Mouse (Mus musculus) ovary, adult 18-20 months (tissue): ENCODE measurements at regions not wholly inside any gene's neighbourhood (a gene's known extent, or its start where the extent isn't known, plus 50 kb on each side); places are given as distances from the start of the nearest gene placed in this dataset.

Experiments used
- DNase-seq: peaks from one replicate; pipeline ENCODE4 v3.0.0; 2022; ENCODE audit warnings: low spot score, mixed read lengths

DNA sequence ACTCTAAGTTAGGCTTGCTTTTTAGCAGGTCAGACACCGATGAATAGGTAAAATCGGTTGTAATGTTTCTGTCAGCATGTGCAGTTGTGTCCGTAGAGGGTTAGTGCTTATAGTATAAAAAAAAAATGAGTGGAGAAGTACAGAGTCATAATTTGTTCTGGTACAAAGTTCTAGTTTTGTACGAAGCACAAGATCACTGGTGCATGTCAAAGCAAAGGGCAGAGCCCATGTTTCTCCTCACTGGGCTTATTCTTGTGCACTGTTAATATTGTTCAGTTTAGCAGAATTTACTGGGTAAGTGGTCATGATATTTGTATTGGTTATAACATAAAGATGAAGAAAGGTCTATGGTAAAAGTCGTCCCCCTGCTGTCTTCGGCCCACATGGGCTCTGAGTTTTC, 330.4 kb upstream of the Fam241a start:
- DNase-seq, result no peak

DNA sequence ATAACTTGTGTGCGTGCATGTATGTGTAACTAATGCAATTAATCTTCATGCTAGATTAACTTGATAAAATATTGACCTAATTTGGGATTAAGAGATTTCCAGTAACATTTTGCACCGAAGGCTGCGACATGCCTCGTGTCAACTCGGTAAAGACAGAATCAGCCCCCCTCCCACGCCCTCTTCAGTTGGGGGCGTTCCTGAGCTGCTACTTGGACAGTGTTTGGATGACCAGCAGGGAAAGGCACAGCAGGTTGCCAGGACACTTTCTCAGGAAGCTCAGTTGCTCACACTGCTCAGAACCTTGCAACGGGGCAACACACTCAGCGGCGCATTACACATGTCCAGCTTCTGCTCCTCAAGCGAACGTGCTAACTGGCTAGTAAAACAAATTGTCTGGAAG, 326.2 kb upstream of the Fam241a start:
- DNase-seq, result no peak

DNA sequence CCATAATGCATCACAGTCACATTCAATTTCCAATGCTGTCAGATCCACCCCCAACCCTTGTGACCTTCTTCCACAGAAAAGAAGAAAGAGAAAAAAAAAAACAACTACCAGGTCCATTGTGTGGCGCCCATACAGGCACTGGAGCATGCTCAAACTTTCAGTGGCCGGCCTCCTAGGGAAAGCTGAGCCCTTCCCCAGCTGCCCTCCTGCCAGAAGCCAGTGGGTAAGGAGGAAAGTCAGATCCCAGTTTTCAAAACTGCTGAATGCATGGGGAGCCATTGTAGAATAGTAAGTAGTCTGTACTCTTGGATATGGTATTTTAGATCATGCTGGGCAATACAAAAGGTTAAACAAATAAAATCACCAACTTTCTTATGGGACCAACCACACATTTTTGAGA, 325.5 kb upstream of the Fam241a start:
- no peak for DNase-seq

DNA sequence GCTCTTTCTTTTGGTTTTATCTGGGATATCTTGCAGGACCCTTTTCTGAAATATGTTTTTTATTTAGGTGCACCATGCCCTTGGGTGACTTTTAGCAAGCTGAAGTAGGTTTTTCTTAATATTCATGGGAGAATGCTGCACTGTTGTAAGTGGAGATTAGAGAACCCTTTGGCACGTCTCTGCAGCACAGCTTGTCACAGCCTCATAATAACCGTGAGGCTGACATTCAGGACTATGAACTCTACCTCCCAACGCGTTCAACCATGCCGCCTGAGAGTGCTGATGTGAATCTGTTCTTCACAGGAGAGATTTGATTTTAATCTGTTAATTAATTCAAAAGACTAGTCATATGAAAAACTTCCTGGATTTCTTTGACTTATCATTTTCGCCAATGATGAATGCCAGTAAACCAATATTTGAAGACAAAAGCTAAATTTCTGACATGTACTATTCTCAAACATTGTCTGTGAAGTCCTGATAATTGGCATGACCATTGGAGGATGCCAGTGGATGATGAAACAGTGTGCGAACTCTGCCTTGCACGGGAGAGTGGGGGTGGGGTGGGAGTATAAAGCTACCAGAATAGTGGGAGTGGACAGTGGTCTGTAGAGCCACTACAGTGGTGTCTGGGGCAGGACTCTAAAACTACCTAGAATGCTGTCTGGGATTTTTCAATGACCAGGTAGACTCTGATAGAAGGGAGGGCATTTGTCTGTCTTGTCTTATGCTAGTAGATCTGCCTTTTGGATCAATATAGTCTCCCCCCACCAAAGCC, 324.8 kb upstream of the Fam241a start:
- no peak for DNase-seq

DNA sequence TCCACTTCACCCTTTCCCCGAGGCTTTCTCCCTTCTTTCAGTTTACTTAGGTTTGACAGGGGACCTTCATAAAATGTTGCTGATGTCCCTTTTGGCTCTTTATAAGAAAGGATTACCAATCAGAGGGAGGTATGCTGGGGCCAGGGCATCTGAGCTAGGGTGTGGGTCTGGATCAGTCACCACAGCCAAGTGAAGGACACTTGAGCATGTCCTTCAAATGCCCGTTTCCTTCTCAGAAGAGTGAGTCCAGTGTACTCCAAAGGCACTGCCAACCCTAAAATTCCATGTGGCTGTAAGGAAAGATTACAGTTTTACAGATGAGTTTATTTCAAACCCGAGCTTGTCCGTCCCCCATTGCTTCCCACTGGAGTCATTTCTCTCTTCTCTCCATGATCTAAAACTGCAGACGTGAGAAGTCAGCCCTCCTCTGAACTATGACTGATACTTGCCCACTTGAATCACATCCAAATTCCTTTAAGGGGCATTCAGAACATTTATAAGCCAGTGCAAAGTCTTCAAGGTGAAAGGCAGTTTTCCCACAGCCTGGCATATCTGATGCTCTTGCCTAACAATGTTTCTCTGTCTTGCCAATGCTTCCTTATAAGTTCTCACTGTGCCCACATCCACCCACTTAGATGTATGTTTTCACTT, 321.8 kb upstream of the Fam241a start:
- DNase-seq, result no peak

DNA sequence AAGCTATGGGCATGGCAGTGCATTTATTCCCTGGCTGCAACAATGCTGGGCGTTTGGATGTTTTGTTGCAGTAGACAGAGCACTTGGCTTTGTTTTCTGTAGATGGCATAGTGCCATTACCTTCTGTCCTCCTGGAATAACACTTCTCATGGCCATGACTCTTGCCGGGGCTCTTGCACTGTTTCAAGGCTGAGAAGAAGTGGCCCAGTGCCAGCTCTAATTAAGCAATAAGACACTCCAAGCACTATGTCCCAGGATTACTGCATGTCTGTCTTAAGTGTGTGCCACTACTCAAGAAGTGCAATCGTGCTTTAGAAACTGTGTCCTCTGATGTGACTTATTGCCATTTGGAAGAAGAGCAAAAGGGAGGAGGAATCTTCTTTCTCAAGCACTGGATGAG, 316.1 kb upstream of the Fam241a start:
- peak; percentile 75 for DNase-seq

DNA sequence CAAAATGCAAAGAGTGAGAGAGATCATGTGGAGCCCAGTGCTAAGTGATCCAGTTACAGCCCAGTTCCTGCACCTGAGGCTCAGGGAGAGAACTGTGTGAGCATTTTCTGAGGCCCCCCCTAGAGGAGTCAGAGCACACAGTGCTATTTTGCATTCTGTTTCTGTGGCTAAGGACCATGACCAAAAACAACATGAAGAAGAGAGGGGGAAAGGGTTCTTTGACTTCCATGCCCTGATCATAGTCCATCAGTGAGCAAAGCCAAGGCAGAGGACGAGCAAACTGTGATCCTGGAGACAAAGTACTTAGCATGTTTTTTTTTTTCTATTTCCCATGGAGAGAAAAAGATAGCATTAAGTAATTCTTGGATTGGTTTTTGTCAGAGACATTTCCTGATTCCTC, 314.5 kb upstream of the Fam241a start:
- DNase-seq, result no peak

DNA sequence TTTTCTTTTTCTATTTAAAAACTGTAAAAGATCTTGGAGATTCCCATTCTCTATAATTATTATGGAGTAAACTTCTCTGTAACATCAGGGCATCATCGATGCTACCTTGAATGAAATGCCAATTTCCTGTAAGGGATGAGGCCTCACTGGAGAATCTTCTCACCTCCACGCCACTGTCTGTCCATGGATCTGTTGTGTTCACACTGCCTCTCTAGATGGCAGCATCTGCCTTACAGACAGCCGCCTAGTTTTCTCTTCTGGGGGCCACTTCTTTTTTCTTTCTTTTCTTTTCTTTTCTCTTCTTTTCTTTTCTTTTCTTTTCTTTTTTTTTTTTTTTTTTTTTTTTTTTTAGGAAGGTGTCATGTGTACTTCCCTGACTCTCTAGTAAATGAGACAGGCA, 310.8 kb upstream of the Fam241a start:
- no peak for DNase-seq

DNA sequence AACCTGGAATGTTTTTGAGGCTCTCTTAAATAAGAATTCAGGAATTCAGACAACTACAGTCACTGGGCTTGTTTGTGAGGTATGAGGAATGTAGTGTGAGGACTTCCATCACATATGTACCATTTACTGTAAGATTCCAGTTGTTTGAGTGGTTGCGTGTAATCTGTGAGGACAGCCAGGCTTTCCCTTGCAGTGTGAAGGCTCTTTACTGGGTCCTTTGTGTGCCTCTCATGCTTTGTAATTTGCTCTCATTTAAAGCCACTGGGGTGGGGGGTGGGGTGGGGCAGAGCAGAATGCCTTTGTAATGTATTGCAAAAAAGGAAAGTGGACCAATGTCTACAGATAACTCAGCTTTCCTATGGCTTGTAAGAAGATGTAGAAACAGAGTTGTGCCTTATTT, 310.4 kb upstream of the Fam241a start:
- no peak for DNase-seq

DNA sequence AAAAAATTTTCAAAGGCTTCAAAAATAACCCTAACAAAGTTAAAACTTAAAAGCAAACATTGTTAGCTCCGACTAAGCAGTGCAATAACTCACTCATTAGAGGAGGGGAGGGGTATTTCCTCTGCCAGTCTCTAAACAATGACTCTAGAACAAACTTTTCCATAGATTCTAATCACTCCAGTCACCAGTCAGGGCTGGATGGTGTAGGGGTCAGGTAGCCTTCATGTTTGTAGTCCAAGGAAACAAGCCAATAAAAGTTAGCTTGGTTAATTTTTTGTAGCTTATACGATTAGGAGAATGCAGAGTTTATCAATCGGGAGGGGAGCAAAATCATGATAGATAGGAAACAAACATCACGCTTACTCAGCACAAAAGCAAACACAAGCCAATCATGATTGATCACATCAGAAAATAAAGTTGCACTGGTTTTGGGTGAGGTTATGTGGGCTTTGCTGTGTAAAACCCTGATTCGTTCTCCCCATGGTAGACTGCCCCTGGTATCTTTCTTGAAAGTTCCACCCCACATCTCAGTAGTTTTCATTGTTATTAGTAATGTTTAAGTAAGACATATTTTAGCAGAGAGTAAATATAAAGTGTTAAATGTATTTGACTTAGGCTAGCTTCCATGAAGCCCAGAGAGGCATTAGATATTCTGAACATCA, 304.6 kb upstream of the Fam241a start:
- no peak for DNase-seq

DNA sequence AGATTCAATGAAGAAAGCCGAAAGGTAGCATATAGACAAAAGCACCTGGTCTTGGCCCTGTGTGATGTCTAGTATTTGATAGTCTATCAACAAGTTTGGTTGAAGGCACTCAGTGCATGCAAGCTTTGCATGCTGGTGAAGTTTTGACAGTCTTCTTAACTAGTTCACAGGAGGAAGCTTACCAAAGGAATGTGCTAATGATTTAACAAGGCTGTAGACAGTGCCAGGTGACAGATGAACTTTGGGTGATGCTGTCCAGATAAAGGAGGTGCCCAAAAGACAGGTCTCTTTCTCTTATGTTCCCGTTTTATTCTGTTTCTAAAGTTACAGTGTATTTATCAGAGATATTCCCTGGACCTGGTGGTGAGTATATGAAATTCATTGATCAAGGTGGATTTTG, 303.3 kb upstream of the Fam241a start:
- DNase-seq, result no peak

DNA sequence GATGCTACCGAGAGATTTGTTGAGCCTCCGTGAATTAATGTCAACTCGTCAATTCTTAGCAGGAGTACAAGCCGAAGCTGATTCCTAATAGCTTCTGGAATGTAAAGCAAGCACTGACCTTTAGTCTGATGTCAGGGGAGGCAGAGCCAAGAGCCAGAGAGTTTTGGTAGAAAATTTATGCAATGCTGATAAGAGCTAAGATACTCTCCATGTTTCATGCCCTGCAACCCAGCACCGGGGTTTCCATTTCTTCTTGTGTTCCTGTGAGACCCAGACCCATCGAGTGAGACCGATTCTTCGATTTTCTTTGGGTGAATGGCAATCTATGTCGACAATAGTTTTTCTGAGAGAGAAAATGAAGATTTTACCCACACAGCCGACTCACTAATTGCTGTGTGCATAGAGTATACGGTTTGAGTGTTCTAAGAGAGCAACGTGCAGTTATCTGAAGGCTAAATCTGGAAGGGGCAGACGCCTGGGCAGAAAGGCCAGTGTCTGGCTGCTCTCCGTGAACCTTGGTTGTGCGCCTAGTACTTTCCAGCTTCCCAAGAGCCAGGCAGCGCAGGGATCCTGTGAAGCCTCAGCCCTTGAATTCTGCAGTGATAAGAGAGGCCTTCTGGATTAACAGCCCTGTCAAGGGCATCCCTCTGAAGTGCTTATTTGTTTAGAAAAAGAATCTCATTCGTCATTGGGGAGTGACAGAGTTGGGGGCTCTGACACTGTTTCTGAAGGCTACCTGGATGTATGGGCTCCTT, 296.1 kb upstream of the Fam241a start:
- peak; percentile 63 for DNase-seq

DNA sequence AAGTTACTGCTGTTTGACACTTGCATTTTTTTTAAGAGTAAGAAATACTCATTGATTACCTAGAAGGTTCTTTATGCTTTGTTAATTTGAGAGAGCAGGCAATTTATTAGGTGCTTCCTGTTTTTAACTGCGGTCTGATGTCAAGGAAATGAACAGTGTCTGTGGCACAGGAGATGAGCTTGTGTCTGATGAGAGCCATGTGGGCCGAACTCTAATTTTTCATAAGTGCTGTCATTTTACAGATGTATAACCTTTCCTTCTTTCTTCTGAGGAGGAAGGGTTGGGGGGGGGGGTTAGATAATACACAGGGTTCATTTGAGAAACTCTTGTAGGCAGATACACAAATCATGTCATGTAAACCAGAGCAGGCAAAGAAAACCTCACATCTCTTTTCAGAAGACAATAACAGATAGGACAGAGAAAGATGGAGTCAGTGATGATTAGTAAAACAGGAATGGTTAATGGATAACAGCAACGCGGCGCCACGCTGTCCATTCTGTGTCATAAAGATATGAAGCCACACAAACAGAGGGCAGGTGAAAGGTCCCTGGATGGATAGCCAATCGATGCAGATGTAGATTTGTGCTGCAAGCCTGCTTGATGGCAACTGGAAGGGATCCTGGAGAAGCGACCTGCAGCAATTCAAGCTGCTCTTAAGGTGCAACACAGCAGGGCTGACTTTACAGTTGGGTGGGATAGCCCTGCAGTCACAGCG, 291.4 kb upstream of the Fam241a start:
- no peak for DNase-seq

DNA sequence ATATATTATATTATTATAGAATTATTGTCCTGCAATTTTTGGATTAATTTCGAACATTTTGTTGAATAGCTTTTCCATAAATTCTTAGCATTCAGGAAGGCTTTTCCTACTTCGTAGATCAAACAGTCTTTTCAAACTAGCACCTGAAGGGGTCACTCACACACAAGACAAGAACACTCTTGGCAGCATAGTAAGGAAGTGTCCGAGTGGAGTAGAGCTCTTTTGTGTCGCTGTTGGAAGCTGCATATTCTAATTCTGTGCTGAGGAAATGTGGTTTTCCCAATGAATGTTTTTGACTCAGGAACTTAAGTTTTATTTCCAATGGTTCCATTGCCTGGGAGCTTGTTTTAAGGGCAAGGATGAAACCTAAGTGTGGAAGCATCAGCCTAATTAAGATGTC, 290.2 kb upstream of the Fam241a start:
- DNase-seq, result no peak

DNA sequence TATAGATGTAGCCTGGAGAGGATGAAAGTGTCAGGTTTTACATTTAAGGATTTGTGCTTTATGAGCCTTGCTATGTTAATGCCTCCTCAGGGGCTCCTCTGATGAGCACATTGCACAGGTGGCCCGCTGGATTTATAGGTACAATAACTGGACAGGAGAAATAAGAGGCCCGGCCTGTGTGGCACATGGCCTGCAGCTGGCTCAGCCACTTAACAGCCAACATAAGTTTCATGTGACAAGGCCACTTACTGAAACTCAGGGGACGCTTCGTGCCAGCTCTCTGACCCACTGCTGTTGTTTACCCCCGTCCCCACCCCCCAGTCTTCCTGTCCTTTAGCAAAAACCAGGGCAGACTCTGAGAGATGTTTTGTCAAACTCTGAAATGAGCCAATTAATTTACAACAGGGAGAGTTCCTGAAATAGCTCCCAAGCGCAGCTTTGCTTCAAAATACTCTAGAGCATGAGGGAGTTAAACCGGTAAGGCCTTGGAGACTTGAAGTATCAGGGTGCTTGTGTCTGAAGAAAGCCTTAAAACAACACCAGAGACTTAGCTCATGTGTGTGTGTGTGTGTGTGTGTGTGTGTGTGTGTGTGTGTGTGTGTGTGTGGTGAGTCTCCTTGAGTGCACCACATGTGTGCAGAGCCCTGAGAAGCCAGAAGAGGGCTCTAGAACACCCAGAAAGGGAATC, 285.2 kb upstream of the Fam241a start:
- DNase-seq, result no peak

DNA sequence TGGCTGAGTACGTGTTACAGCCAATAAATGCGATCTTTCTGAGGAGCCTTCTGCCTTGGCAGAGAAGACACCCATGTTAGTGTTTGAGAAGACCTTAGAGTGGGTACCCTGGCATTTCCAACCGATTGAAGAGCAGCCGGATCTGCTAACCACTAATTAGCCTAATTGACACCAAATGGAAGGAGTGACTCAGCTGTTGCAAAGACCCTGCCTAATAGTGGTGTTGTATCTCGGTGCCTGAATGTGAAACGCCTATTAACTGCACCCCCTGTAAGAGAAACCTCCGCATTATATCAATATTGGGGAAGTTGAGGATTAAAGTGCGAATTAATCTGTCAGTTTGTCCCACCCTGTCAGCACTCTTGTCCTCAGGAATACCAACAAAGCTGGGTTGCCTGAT, 253.1 kb upstream of the Fam241a start:
- no peak for DNase-seq

DNA sequence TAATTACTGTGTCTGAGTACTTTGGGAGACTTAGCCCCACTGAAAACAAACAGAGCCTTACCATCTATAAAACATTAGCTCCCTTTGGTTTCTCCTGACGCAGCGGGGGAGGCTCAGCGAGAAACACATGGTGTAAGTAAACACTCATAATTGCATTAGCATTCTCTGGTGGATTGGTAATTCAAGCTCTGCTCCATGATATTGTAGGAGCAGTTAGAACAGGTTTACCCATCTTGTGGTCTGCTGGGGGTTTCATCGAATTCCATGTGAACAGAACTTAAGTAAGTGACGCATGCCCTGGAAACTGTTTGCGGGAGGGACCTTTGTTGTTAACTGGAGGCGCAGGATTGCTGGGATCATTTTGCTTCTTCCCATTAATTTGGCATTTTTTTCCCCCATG, 249.2 kb upstream of the Fam241a start:
- DNase-seq, result no peak

DNA sequence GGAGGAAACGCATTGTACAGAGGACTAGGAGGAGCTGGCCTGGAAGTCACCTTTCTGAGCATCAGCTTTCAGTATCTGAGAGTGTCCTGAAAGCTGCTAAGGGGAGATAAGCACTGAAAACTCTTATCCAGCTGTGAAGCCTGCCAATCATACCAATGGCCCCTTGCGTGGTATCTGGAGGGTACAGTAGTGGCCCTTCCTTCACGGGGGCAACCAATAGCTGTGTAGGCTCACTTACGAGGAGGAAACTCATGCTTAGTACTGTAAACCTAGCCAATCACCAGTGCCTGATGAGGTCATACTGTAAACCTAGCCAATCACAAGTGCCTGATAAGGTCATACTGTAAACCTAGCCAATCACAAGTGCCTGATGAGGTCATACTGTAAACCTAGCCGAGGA, 231.7 kb upstream of the Fam241a start:
- no peak for DNase-seq

DNA sequence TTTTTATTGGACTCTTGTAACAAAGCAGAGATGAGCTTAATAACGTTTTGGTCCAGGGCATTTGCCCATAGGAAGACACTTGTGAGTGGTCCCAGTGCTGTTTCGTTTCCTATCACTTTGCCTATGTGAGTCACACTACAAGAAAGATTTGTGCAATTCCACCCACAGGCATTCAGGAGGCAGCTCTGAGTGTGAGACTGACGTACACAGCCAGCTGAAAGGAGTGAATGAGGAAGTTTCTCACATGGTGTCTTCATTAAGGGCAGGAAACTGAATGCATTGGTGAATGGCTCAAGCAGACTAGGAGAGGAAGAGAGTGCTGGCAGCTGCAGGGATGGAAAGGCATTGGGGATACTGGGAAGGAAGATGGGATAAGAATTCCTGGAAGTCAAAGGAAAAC, 230.5 kb upstream of the Fam241a start:
- no peak for DNase-seq

DNA sequence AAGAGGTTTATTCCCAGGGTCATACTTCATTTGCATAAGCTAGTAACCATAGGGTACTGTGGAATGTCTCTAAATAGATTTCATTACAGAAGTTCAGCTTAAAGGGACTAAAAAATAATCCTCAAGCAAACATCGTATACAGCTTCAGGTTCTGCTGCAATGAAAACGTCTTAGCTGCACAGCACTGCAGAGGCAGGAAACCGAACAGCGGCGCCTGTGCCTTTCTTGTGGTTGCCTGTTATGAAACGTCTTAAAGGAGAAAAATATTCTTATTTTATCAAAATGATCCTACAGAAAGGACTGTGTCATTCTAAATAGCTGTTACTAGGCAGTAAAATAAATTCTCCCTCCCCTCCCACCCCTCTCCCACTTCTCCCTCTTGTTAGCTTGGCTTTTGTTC, 226.0 kb upstream of the Fam241a start:
- no peak for DNase-seq

DNA sequence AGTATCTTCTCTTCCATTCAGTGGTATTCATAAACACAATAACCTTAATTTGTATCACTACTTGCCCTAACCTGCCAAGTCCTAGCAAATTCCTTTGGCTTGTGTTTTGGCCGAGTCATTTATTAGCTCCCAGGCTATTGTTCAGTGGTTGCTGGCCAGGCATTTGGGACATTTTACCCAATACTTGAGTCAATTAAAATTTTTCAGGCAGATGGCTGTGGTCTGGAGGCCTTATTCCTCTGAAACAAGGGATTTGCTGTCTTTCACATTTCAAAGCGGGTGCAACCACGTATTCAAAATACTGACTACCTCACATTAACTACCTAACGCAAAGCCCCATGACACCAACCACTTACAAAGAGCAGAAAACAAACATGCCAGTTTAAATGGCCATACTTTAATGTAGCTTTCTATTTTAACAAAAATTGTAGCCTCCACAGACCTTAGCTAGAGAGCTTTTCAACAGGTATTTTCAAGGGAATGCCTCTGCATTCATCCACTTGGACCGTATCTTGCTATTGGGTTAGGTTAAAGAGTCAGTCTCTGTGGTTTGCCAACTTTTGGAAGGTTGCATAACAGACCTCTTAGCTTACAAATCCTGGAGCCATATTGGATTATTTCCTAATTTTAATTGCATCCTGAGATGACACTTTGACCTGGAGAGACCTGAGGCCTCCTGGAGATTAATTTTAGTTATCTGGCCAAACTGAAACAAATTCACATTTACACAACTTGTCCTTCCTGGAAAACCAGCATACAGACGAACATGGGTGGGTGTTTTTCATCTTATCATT, 224.7 kb upstream of the Fam241a start:
- no peak for DNase-seq
